Mouse (Mus musculus) heart, embryonic 13.5 days (tissue): ENCODE measurements around the gene Idh3b. TPM values are rescaled to one million over a fixed set of nuclear protein-coding genes. Genes with fewer than 3 reads are reported as not detected.

ENCODE experiments used
- ATAC-seq: fragments of 200-750 bp; cut with Nextera tagmentation; 2 replicates; pipeline ENCODE4 v1.8.0; 2017; ENCODE audit warnings: moderate TSS enrichment; ENCODE audit not compliant: insufficient number of reproducible peaks, low FRiP score, low TSS enrichment; ENCODE audit errors: extremely low read depth
- H3K27ac ChIP-seq: fragments of 300-500 bp; sonication (generic); replicated peaks from 2 replicates; pipeline ENCODE4 v1.5.1; 2015; ENCODE audit warnings: moderate library complexity, mild to moderate bottlenecking, inconsistent platforms
- H3K27me3 ChIP-seq: fragments of 300-500 bp; sonication (generic); replicated peaks from 2 replicates; pipeline ENCODE4 v1.6.1; 2015; ENCODE audit warnings: mild to moderate bottlenecking, inconsistent platforms
- H3K36me3 ChIP-seq: fragments of 300-500 bp; sonication (generic); 2 replicates; pipeline ENCODE4 v1.6.1; 2015; ENCODE audit warnings: mild to moderate bottlenecking, inconsistent platforms
- H3K4me1 ChIP-seq: fragments of 300-500 bp; sonication (generic); 2 replicates; pipeline ENCODE4 v1.6.1; 2015; ENCODE audit warnings: inconsistent platforms
- H3K4me2 ChIP-seq: fragments of 300-500 bp; sonication (generic); 2 replicates; pipeline ENCODE4 v1.6.1; 2015; ENCODE audit warnings: inconsistent platforms, mild to moderate bottlenecking, moderate library complexity
- H3K4me3 ChIP-seq: fragments of 300-500 bp; sonication (generic); 2 replicates; pipeline ENCODE4 v1.5.1; 2015; ENCODE audit warnings: moderate library complexity, mild to moderate bottlenecking, inconsistent platforms
- H3K9ac ChIP-seq: fragments of 300-500 bp; sonication (generic); 2 replicates; pipeline ENCODE4 v1.6.1; 2015; ENCODE audit warnings: inconsistent platforms, mild to moderate bottlenecking, moderate library complexity
- H3K9me3 ChIP-seq: fragments of 300-500 bp; sonication (generic); 2 replicates; pipeline ENCODE4 v1.6.1; 2016; ENCODE audit warnings: inconsistent platforms
- WGBS: fragments of 180-500 bp; shearing (Covaris S2); methylation state at CpG from one replicate; pipeline ENCODE4 v1.1.7; 2015; ENCODE audit warnings: mixed read lengths; 5-methylcytosine and 5-hydroxymethylcytosine counted together
- polyA plus RNA-seq: library from polyadenylated mRNA; unstranded; fragments of >200 nt; fragmentation: Nextera tagmentation; extraction: Ambion mirVana; gene quantifications from 2 replicates; pipeline ENCODE4 v1.2.1, GENCODE M21; 2015

Gene Idh3b
- polyA plus RNA-seq, 1 experiment from 2014 or later: 237 TPM

- WGBS: 8% methylated on average over 2 of the region's 2 CpGs
- ATAC-seq: no peak
Measured at GRCm38 (mm10) chr2:130262398-130262797, 21.9 kb downstream of the Idh3b start.

GRCm38 (mm10) chr2:130261914-130262313 lies 22.4 kb downstream of the Idh3b start:
- Histone ChIP-seq H3K4me1 (peaks cover 8% of the 10 kb centered on the region), H3K9ac (no peak overlapping the region), H3K4me2 (no peak overlapping the region), H3K9me3 (no peaks in the 10 kb centered on the region), H3K27ac (no peak overlapping the region), H3K36me3 (no peaks in the 10 kb centered on the region), H3K4me3 (no peak overlapping the region), H3K27me3 (peaks cover 6% of the 10 kb centered on the region)
- 58% methylated on average over 2 of the region's 2 CpGs for WGBS
- no peak for ATAC-seq

More at GRCm38 (mm10) chr2:130262398-130262797, 21.9 kb downstream of the Idh3b start:
- Histone ChIP-seq H3K4me2 (no peak overlapping the region), H3K36me3 (no peaks in the 10 kb centered on the region), H3K4me3 (no peak overlapping the region), H3K27ac (no peak overlapping the region), H3K4me1 (peaks cover 8% of the 10 kb centered on the region), H3K27me3 (peaks cover 8% of the 10 kb centered on the region), H3K9ac (no peak overlapping the region), H3K9me3 (no peaks in the 10 kb centered on the region)

DNA sequence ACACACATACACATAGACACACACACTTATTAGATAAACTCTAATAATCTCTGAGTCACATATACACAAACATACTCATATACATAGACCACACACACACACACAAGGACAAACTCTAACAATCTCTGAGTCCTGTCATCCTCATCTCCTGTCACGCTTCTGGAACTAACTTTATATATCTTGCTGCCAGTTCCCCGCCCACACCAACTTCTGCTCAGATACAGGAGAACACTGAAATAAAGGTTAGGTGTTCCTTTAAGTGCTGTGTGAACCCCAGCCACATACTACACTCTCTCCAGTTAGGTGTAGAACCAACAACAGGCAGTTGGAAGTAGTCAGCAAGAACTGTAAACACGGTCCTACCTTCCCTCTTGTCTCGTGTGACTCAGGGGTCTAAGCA lies 23.5 kb downstream of the Idh3b start:
- peaks cover 4% of the 10 kb centered on the region for H3K27me3 ChIP-seq
- H3K4me1 ChIP-seq: peaks cover 8% of the 10 kb centered on the region
- no peak overlapping the region for H3K4me2 ChIP-seq
- H3K9ac ChIP-seq: no peak overlapping the region
- 76% methylated on average over 4 of the region's 4 CpGs for WGBS
- no peak overlapping the region for H3K27ac ChIP-seq
- no peak overlapping the region for H3K4me3 ChIP-seq
- H3K36me3 ChIP-seq: no peaks in the 10 kb centered on the region
- no peaks in the 10 kb centered on the region for H3K9me3 ChIP-seq
- ATAC-seq: no peak

DNA sequence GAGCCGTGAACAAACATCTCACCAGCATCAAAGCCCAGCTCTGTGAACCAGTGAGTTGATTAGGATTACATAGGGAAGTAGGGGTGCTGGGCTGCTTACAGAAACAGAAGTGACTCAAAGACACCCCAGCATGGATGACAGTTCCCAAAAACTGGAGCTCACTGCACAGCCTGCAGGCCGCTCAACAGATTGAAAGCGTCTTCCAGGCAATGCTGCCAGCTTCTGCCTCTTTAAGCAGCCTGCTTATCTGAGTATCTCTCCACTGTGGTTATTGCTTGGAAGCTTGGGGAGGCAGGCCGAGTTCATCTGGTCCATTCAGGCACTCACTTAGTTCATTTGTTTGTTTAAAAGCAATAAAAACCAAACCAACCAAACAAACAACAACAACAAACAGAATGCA lies 27.6 kb downstream of the Idh3b start:
- Histone ChIP-seq H3K4me2 (no peak overlapping the region), H3K27me3 (0 out of 2 replicates have a peak, but pooled peaks cover 2% of the 10 kb centered on the region), H3K27ac (no peak overlapping the region), H3K4me1 (no peaks in the 10 kb centered on the region), H3K4me3 (no peak overlapping the region), H3K9ac (no peak overlapping the region), H3K36me3 (no peaks in the 10 kb centered on the region), H3K9me3 (no peaks in the 10 kb centered on the region)
- WGBS: 63% methylated on average over 4 of the region's 4 CpGs
- ATAC-seq: no peak

DNA sequence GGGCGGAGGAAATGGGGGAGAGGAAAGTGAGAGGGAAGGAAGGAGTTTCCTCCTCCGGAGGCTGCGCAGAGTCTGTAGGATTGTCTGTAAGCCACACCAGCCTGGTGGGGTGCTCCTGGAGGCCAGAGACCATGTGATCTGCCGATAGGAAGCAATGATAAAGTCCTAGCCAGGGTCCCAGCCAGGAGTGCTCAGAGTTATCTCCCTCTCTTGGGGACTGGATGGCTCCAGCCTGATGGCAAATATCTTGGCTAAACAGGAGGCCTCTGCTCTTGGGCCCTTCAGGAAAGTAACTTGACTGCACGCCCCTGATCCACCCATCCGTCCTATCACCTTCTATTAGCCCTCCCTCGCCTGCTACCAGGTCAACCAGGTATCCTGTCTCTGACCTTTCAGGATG lies 36.1 kb downstream of the Idh3b start:
- WGBS: 46% methylated on average over 7 of the region's 7 CpGs
- no peaks in the 10 kb centered on the region for H3K4me1 ChIP-seq

DNA sequence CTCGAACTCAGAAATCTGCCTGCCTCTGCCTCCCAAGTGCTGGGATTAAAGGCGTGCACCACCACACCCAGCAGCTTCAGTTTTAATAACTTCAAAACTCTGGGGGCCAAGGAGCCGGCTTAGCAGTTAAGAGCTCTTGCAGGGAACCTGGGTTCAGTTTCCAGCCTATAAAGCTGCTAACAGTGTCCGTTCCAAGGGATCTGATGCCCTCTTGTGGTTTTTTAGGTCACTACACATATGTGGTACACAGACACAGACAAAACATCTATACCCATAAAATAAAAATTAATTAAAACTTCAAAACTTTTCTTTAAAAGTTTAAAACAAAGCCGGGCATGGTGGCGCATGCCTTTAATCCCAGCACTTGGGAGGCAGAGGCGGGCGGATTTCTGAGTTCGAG lies 37.4 kb downstream of the Idh3b start:
- peaks cover 3% of the 10 kb centered on the region; the same call in 1 of the 2 replicates for H3K27me3 ChIP-seq
- 43% methylated on average over 9 of the region's 9 CpGs for WGBS
- no peaks in the 10 kb centered on the region for H3K9me3 ChIP-seq
- H3K4me1 ChIP-seq: no peaks in the 10 kb centered on the region
- no peak overlapping the region for H3K4me3 ChIP-seq
- H3K9ac ChIP-seq: no peak overlapping the region
- no peaks in the 10 kb centered on the region for H3K36me3 ChIP-seq
- no peak overlapping the region for H3K27ac ChIP-seq
- ATAC-seq: no peak
- H3K4me2 ChIP-seq: no peak overlapping the region

More for the DNA sequence above, 36.1 kb downstream of the Idh3b start:
- no peak overlapping the region for H3K27ac ChIP-seq
- ATAC-seq: no peak
- H3K27me3 ChIP-seq: peaks cover 3% of the 10 kb centered on the region; the same call in 1 of the 2 replicates
- H3K9ac ChIP-seq: no peak overlapping the region
- H3K4me2 ChIP-seq: no peak overlapping the region
- H3K4me3 ChIP-seq: no peak overlapping the region
- H3K36me3 ChIP-seq: no peaks in the 10 kb centered on the region
- no peaks in the 10 kb centered on the region for H3K9me3 ChIP-seq

Other genes starting within 250 kb of the Idh3b start
- gene Tgm6, start 172.1 kb downstream of the Idh3b start, polyA plus RNA-seq: not detected in 2 replicates
- 426 and 455 TPM in 2 replicates for gene Snrpb, start 105.1 kb downstream of the Idh3b start, polyA plus RNA-seq
- not detected in 2 replicates for gene Tmc2, start 89.4 kb downstream of the Idh3b start, polyA plus RNA-seq
- gene Nop56, start 10.1 kb downstream of the Idh3b start, polyA plus RNA-seq: 143 and 152 TPM in 2 replicates
- 0.39 and 0.64 TPM in 2 replicates for gene Ebf4, start 10.6 kb upstream of the Idh3b start, polyA plus RNA-seq
- 34.6 and 40.6 TPM in 2 replicates for gene Cpxm1, start 113.0 kb upstream of the Idh3b start, polyA plus RNA-seq
- not detected in 2 replicates for gene Gm28372, start 120.7 kb upstream of the Idh3b start, polyA plus RNA-seq
- not detected in 2 replicates for gene 1700020A23Rik, start 120.7 kb upstream of the Idh3b start, polyA plus RNA-seq
- gene Tmem239, start 121.9 kb upstream of the Idh3b start, polyA plus RNA-seq: 0.11 TPM in 1 of 2 replicates, not detected in the other
- gene Vps16, start 139.8 kb upstream of the Idh3b start, polyA plus RNA-seq: 51.8 and 55.4 TPM in 2 replicates
- 7.0 and 7.1 TPM in 2 replicates for gene Pced1a, start 140.2 kb upstream of the Idh3b start, polyA plus RNA-seq
- 64.0 and 64.6 TPM in 2 replicates for gene Ptpra, start 165.7 kb upstream of the Idh3b start, polyA plus RNA-seq